Mouse (Mus musculus): ENCODE measurements around the gene Sf3a2.

- no peak for TF ChIP-seq CTCF (IDR thresholded peaks at IDR 0.05; ENCODE audit: control insufficient read depth, insufficient read depth, insufficient replicate concordance, low read depth, low read length)
- no peak for TF ChIP-seq POLR2A (IDR thresholded peaks at IDR 0.05; ENCODE audit: control insufficient read depth, low read depth, low read length)
These were observed 14.5 kb downstream of the Sf3a2 start for GRCm38 (mm10) chr10:80812391-80813041.
